Mouse (Mus musculus): ENCODE measurements around the gene Nfatc2ip. TPM values are rescaled to one million over a fixed set of nuclear protein-coding genes. Genes with fewer than 3 reads are reported as not detected.

The Nfatc2ip gene
- 4.7 TPM for polyA plus RNA-seq (2014; fragmentation: Illumina TruSeq; extraction: RNeasy Lipid Tissue Mini Kit (QIAGEN cat#74804); ENCODE audit: low read depth, low replicate concordance)

DNA sequence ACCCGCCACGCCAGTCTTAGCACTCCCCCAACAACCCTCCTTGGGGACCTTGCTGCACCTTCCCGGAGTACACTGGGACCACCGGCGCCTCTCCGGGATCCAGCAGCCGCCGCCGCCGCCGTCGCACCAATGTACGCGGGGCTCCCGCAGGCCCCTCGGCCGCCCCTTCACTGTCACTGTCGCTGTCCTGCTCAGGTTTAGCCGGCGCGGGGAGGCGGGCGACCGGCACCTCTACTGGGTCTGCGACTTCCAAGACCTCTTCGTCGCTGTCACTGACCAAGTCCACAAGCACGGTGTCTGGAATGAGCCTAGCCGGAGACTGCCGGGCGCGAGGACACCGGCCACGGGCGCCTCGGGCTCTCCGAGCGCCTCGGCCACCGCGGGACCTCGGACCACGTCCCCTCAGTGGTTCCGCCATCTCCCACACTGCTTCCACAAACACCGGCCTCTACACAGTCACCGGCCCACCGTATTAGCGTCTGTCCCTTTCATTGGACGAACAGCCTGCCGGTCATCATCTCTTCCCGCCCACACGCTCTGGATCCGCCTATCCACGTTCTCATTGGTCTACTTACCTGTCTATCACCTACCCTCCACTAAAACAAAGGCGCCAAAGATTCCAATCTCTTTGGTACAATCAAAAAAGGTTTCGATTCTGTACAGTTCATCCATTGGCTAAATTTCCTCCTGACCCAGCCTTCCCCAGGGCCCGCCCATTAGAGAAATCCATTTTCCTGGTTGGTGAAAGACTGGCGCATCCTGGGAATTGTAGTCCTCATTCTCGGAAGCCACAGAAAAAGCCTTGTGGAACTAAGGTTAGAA lies at the start of gene Nfatc2ip:
TSS of gene Nfatc2ip (minus strand) at position 440 of the 822 bp plus-strand sequence.

DNA sequence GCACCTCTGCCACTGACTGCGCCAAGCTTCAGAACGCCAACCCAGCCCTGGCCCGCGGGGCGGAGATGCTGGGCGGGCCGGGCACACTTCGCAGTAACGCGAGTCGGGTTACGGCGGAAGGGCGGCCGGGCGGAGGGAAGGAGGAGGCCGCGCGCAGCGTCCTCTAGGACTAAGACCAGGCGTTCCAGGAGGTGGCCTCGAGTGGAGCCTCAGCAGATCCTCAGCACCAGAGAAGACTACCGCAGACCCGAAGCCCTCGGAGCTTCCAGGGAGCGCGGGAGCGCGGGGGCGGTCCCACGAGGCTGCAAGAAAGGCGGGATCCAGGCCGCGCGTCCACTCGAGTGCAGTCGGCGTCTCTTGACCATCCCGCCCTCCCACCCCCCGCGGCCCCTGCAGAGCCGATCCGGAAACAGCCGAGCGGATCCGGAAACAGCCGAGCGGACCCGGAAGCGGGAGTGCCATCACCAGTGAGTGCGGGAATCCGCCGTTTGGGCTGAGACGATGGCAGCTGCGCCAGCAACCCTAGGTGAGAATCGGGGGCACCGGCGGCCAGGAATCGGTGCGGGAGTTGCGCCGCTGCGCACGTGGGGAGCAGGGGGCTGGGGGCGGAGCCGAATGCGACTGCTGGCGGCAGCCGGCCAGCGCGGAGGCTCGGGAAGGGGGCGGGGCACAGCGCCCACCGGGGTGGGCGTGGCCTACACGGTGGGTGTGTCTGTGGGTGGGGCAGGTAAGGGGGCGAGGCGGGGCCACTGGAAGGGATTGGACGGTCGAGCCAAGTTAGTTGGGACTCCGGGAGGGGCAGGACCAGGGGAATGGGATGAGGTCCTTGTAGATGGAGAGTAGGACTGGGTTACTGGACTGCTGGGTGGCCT lies 32.3 kb upstream of the Nfatc2ip start, which contains the start of gene Rabep2:
TSS of gene Rabep2 (plus strand) at position 129 of the 872 bp plus-strand sequence.

DNA sequence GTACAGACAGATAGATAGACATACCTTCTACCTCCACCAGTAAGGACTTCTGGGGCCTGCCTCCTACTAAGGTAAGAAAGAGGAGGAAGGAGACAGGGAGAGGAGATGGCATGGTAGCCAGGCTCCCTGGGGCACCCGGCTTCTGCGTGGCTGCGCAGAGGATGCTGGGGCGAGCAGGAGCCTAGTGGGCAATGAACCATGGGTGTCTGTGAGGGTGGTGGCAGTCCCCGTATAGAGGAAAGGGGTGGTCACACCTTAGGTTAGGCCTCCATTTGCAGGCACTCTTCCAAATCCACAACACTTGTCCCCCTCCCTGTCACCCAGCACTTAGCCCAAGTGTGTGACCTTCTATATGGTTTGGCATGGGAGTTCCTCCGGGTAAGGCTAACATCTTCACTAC lies 18.2 kb upstream of the Nfatc2ip start, which contains the start of gene Cd19:
TSS of gene Cd19 (minus strand) at position 165 of the 400 bp plus-strand sequence.

DNA sequence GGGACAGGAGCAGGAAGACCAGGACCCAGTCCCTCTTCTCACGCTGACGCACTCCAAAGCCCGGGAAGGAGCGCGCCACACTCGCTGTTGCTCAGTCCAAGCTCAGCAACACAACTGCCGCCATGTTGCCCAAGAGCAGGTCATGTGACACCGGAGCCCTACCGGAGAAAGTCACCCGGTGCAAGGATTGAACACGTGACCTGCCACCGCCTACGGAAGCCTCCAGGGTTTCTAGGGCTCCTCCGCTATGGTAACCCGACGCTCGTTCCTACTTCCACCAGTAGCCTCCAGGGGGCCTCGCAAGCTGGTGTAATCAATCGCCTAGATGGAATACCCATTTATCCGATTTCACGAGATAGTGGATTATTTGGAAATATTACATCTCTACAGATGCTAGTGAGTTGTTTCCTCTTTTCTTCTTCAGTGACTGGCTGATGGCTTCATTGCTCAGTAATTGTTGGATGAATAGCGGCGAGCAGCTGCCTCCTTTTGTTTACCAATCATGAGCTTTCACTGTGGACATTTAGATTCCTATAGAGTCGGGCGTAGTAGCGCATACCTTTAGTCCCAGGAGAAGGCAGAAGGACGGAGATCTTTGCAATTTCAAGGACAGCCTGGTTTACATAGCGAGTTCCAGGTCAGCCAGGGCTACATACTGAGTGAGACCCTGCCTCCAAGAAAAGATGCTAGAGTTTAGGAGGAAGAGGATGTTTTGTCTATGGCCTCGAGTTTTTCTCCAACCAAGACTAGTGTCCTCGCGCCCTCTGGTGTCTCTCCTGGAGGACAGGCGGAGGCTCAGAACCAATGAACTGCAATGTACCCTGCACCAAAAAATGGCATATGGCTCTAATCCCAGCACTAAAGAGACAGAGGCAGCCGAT lies 19.0 kb downstream of the Nfatc2ip start, which contains the start of gene Spns1:
TSS of gene Spns1 (minus strand) at position 173 of the 881 bp plus-strand sequence.

DNA sequence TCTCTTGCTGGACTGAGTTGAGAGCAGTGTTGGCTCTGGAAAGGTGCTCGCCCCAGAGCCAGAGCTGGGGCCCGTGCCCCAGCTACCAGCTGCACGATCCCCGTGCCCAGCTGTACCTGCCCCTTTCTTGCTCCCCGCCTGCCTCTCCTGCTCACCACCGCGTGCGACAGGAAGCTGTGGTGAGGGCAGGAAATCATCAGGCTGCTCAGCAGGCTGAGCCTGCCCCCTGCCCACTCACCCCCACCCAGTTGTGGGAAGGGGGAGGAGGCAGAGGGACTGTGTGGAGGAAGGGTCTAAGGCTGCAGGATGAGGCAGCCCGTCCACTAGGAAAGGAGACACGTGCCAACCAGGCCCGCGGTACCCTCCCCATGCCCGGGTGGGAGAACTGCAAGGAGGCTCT lies 27.1 kb downstream of the Nfatc2ip start, which contains the start of gene Lat:
TSS of gene Lat (minus strand) at position 178 of the 400 bp plus-strand sequence.

Other genes starting within 250 kb of the Nfatc2ip start
- 36.1 TPM for gene Xpo6, start 196.2 kb downstream of the Nfatc2ip start, polyA plus RNA-seq (2014; fragmentation: Illumina TruSeq; extraction: RNeasy Lipid Tissue Mini Kit (QIAGEN cat#74804); ENCODE audit: low read depth, low replicate concordance)
- 47.9 TPM for gene Sbk1, start 124.1 kb downstream of the Nfatc2ip start, polyA plus RNA-seq (2014; fragmentation: Illumina TruSeq; extraction: RNeasy Lipid Tissue Mini Kit (QIAGEN cat#74804); ENCODE audit: low read depth, low replicate concordance)
- gene Lat, start 27.2 kb downstream of the Nfatc2ip start, polyA plus RNA-seq (2014; fragmentation: Illumina TruSeq; extraction: RNeasy Lipid Tissue Mini Kit (QIAGEN cat#74804); ENCODE audit: low read depth, low replicate concordance): 0.47 TPM
- 28.9 TPM for gene Spns1, start 19.3 kb downstream of the Nfatc2ip start, polyA plus RNA-seq (2014; fragmentation: Illumina TruSeq; extraction: RNeasy Lipid Tissue Mini Kit (QIAGEN cat#74804); ENCODE audit: low read depth, low replicate concordance)
- 0.92 TPM for gene Cd19, start 18.2 kb upstream of the Nfatc2ip start, polyA plus RNA-seq (2014; fragmentation: Illumina TruSeq; extraction: RNeasy Lipid Tissue Mini Kit (QIAGEN cat#74804); ENCODE audit: low read depth, low replicate concordance)
- gene Rabep2, start 32.0 kb upstream of the Nfatc2ip start, polyA plus RNA-seq (2014; fragmentation: Illumina TruSeq; extraction: RNeasy Lipid Tissue Mini Kit (QIAGEN cat#74804); ENCODE audit: low read depth, low replicate concordance): 9.6 TPM
- gene Atp2a1, start 66.4 kb upstream of the Nfatc2ip start, polyA plus RNA-seq (2014; fragmentation: Illumina TruSeq; extraction: RNeasy Lipid Tissue Mini Kit (QIAGEN cat#74804); ENCODE audit: low read depth, low replicate concordance): 3.3 TPM
- 53.5 TPM for gene Sh2b1, start 78.7 kb upstream of the Nfatc2ip start, polyA plus RNA-seq (2014; fragmentation: Illumina TruSeq; extraction: RNeasy Lipid Tissue Mini Kit (QIAGEN cat#74804); ENCODE audit: low read depth, low replicate concordance)
- gene Tufm, start 90.6 kb upstream of the Nfatc2ip start, polyA plus RNA-seq (2014; fragmentation: Illumina TruSeq; extraction: RNeasy Lipid Tissue Mini Kit (QIAGEN cat#74804); ENCODE audit: low read depth, low replicate concordance): 283 TPM
- gene Atxn2l, start 106.7 kb upstream of the Nfatc2ip start, polyA plus RNA-seq (2014; fragmentation: Illumina TruSeq; extraction: RNeasy Lipid Tissue Mini Kit (QIAGEN cat#74804); ENCODE audit: low read depth, low replicate concordance): 50.3 TPM
- 108 TPM for gene Eif3c, start 169.7 kb upstream of the Nfatc2ip start, polyA plus RNA-seq (2014; fragmentation: Illumina TruSeq; extraction: RNeasy Lipid Tissue Mini Kit (QIAGEN cat#74804); ENCODE audit: low read depth, low replicate concordance)
- 0.60 TPM for gene Apobr, start 188.2 kb upstream of the Nfatc2ip start, polyA plus RNA-seq (2014; fragmentation: Illumina TruSeq; extraction: RNeasy Lipid Tissue Mini Kit (QIAGEN cat#74804); ENCODE audit: low read depth, low replicate concordance)
- gene Cln3, start 189.1 kb upstream of the Nfatc2ip start, polyA plus RNA-seq (2014; fragmentation: Illumina TruSeq; extraction: RNeasy Lipid Tissue Mini Kit (QIAGEN cat#74804); ENCODE audit: low read depth, low replicate concordance): 10.3 TPM
- not detected for gene Il27, start 198.2 kb upstream of the Nfatc2ip start, polyA plus RNA-seq (2014; fragmentation: Illumina TruSeq; extraction: RNeasy Lipid Tissue Mini Kit (QIAGEN cat#74804); ENCODE audit: low read depth, low replicate concordance)
- gene Nupr1, start 234.1 kb upstream of the Nfatc2ip start, polyA plus RNA-seq (2014; fragmentation: Illumina TruSeq; extraction: RNeasy Lipid Tissue Mini Kit (QIAGEN cat#74804); ENCODE audit: low read depth, low replicate concordance): 21.1 TPM